Mouse (Mus musculus): ENCODE results near the gene Micu1. TPM values are rescaled to one million over a fixed set of nuclear protein-coding genes. Genes with fewer than 3 reads are reported as not detected.

The Micu1 gene
- total RNA-seq, 2 experiments from 2014 or later, result 26.3 to 26.5 TPM

DNA sequence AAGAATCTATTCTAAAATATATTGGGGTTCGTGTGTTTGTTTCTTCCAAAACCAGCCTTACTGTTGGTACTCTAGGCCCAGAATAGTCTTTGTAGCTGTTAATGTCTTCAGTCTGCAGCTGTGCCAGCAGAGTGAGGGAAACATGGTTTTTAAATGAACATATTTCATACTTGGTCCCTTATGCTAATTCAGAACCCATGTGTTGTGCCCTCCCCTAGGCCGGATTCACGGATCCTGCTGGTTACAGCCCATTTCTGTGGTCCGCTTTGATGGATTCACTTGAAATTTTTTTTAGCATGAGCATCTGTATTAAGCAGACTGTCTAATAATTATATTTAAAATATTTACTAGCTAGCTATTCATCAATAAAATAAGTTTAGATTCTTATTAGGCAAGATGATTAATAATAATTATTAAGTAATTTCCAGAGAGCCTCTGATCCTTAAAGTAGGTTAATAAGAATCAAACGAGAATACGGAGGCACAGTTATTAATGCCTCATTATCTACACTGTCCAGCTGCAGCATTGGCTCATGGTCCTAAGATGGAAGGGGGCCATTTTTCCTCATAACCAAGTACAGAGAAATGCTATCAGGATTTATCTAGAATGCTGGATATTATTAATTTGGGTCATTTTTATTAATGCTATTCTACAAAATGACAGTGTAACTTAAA lies 69.2 kb downstream of the Micu1 start:
- ATAC-seq (replicated peaks; ENCODE audit: low FRiP score, low TSS enrichment, poor library complexity, severe bottlenecking), result no peak

DNA sequence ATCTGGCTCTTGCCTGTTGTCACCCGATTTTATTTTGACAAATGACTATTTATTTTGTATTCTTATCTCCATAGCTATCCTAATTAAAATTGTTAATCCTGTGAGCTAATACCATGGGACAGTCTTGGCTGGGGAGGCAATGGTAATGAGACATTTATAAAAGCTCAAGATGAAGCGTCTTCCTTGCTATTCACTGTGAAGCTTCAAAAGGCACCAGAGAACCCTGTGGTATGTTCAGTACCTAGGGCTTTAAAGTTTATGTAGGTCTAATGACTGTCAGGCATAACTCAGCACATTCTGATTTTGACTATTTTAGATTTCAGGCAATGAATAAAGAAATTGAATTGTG lies 69.7 kb downstream of the Micu1 start:
- no peak for ATAC-seq (replicated peaks; ENCODE audit: low FRiP score, low TSS enrichment, poor library complexity, severe bottlenecking)

DNA sequence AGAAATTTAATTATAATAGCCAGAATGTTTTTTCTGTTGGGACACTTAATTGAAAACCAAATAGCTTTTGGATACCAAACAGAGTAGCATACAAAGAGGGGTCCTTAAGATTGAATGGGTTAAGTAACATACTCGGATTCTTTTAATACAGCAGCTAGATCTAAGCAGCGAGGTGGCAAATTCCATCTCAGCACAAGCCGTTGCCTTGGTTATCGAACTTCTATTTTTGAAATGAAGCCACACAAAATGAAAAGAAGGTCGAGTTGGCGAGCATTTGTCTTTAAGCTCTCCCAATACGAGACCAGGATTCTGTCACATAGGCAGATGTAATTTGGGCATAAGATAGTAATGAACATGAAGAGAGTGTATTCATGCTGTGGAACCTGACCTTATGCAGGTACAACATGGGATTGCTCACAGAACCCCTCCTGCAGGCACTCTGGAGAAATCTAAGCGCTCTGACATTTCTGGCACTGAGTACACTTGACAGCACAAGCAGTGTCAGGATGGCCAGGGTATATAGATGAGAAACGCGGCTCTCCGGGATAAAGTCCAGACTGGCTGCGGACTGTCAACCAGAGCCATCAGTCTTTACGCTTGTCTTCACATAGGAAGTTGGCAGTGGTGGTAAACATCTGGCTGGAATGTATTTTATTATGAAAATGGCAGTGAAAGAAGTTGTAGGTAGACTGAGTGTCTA lies 71.3 kb downstream of the Micu1 start:
- ATAC-seq (replicated peaks; ENCODE audit: low FRiP score, low TSS enrichment, poor library complexity, severe bottlenecking), result no peak

DNA sequence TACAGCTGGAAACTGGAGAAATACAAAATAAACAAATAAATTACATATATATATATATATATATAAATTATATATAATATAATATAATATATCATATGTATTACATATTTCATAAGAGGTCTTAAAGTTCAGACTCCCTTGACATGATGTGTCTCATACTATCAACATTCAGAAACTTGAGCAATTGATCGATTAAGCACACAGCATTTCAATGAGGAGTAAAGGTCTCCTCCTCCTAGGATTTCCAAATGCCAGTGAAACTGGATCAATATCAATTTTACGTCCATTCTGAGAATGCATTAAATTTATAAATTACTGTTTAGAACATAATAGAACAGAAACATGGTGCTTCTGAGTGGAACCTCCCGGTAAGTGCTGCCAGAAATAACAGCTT lies 71.9 kb downstream of the Micu1 start:
- ATAC-seq (replicated peaks; ENCODE audit: low FRiP score, low TSS enrichment, poor library complexity, severe bottlenecking), result no peak

DNA sequence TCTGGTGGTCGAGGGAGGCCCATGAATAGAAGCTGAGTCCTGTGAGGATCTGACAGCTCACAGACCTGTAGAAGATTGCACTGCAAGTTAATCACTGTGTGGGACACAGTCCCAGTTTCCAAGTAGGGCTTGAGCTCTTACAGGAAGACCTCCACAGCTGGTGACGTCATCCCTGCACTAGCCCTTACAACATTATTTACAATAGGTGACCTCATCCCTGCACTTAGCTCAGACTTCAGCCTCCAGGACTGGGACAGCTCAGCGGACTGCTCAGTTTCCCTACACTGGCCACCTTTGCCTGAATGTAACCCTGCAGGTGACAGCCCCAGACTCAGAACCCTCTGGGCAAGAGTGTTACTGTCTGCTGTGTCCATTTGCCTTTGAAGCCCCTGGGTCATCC lies 75.0 kb downstream of the Micu1 start:
- no peak for ATAC-seq (replicated peaks; ENCODE audit: low FRiP score, low TSS enrichment, poor library complexity, severe bottlenecking)

DNA sequence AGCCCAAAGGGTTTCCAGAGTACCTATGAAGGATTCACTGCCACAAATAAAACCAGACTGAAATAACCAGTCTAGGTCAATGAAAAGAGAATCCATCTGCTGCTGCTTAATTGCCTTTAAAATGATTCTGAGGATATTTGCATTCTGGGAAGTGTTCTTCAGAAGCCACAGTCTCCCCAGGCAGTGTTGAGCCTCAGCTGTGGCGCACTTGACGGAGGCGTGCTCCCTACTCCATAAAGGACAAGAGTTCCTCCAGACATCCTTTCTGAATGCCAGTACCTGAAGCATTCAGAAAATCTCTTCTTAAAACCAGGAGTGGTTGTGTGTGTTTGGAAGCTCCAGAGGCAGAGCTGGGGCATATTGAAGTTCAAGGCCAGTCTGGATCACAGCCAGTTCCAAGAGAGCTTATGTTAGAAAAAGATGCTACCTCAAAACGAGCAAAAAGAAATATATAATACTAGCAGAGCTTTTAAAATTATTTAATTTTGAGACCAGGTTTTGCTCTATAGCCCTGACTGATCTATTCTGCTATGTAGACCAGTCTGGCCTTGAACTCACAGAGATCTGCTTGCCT lies 75.9 kb downstream of the Micu1 start:
- ATAC-seq (replicated peaks; ENCODE audit: low FRiP score, low TSS enrichment, poor library complexity, severe bottlenecking), result no peak

DNA sequence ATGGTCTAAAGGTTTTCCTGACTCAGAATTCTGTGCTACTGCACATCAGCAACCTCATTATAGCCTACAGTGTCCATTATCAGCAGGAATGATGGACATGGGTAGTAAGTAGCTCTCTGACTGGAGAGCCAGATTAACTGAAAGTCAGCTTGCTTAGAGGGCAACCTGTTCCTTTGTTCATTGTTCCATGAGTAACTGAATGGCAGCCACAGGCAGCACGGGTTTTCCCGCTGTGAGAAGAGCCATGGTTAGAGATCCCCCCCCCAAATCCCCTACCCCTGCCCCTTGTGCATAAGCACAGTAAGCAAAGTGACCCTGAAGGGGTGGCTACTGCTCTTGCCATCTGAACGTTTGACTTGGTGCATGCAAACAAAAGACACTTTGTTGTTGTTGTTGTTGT lies 78.4 kb downstream of the Micu1 start:
- no peak for ATAC-seq (replicated peaks; ENCODE audit: low FRiP score, low TSS enrichment, poor library complexity, severe bottlenecking)

DNA sequence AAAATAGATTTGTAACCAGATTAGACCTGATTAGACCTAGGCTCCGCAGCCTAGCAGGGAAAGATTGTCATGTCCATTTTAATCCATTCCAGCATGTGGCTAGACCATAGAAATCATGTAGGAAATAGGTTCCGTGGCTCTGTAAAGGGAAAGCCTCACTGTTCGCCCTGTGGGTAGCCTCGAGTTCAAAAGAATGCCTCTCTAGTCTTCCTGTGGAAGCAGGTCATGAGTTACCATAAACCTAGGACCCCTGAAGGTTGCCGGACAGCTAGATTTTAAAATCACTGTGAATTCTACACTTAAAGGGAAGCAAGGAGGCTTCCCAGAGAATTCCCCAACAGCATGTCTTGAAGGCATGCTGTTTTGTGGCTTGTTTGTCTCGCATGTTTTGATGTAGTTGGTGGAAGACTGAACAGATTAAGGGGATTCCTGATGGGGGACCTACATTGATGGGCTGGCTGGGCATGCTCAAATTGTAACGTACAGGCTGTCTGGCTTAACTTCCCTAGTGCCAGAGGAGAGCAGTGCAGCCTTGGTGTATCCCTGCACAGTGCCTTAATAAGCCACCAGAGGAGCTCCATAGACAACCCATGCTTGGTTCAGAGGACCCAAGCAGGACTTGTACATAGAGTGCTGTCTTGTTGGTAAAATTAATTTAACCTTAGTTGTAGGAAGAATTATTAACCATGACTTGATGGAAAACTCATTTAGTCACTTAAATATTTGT lies 79.1 kb downstream of the Micu1 start:
- no peak; the same call in 1 of the 2 replicates for ATAC-seq (replicated peaks; ENCODE audit: low FRiP score, low TSS enrichment, poor library complexity, severe bottlenecking)

DNA sequence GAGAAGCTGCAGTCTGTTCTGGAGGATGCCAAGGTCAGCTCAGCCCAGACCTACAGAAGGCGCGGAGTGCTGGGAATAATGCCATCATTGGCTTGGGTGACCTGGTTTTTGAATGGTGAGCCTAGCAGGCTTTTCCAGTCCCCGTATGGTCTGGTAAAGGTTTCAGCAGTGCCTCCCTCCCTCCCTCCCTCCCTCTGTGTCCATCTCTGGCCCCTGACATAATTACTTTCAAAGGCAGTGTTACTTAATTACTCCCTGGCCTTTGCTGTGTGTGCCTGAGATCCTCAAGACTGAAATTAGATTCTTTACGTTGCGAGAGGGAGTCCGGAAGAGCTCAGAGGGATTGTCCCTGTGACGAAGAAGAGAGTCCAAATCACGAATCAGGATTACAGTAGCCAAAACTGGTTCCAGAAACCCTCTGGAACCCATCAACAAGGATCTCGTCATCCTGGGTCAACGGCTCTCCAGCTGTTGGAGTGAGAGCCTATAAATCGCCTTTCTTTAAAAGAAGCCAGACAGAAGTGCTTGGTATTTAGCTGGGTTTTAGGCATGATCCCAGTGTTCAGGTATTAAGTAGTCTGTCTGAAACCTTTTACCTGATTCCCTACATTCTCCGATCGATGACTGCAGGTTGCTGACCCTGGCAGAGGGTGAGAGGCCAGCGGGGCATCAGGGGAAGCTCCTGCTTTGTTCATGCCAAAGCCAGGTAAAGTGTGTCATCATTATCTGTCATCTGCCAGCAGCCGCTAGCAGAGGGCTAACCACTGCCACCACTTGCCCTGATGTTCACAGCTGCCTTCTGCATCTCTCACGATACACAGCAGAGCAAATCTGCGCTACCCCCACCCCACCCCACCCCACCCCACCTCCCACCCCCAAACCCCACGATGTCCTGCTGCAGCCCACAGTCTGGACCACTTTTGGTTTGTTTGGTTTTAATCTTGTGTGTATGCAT lies 82.7 kb downstream of the Micu1 start:
- ATAC-seq (replicated peaks; ENCODE audit: low FRiP score, low TSS enrichment, poor library complexity, severe bottlenecking), result no peak

DNA sequence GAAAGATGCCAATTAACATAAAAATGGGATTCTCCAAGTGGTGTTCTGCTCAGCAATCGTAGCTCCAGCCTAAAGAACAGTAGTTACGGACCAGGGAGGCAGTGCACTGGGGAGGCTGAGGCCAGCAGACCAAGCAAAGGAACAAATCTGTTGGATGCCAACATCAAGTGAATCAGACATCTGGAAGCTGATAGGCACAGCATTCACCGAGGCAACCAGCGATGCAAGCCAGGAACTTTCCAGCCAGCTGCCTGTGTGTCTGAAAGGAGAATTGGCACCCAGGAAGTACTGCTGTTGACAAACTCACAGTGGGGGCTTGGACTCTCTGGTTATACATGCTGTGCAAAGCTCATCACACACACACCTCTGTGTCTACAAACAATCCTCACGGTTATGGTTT lies 84.0 kb downstream of the Micu1 start:
- no peak for ATAC-seq (replicated peaks; ENCODE audit: low FRiP score, low TSS enrichment, poor library complexity, severe bottlenecking)

DNA sequence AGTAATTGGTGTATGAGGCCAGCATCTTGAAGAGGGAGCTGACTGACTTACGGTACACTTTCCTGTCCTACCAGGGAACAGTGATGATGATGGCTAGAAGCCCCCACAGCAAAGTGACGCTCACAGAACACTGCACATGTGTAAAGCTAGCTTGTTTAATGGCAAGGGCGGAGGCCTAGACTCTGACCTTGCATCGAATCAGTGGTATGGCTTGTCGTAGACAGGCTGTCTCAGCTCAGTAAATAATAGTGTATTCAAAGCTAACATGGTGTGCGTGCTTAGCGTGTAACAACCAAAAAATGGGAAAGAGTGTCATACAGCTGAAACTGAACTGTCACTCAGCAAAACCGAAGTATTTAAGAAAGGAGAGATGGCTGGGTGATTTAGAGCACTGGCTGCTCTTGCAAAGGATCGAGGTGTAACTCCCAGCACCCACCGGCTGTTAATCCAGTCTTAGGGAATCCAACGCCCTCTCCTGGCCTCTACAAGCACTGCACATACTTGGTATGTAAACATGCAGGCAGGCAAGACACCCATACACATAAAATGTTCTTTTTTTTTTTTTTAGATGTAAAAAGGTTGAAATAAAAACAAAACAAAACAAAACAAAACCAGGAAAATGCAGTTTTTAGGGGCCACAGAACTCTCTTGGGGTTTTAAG lies 85.0 kb downstream of the Micu1 start:
- ATAC-seq (replicated peaks; ENCODE audit: low FRiP score, low TSS enrichment, poor library complexity, severe bottlenecking), result no peak

DNA sequence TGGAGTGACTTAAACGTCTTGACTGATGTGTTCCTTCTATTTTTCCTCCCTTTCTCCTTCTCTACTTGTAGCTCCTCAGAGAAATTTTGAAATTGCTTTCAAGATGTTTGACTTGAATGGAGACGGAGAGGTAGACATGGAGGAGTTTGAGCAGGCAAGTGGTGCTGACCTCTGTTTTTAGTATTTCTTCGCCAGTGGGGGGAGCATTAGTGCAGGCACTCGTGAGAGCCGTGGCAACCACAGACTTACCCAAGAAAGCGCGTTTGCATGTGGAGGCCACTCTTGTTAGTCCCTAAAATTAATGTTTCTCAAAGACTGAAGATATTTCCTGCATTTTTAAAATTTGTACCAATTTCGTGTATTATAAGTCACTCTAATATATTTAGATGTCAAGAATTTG lies 85.6 kb downstream of the Micu1 start:
- ATAC-seq (replicated peaks; ENCODE audit: low FRiP score, low TSS enrichment, poor library complexity, severe bottlenecking), result no peak

DNA sequence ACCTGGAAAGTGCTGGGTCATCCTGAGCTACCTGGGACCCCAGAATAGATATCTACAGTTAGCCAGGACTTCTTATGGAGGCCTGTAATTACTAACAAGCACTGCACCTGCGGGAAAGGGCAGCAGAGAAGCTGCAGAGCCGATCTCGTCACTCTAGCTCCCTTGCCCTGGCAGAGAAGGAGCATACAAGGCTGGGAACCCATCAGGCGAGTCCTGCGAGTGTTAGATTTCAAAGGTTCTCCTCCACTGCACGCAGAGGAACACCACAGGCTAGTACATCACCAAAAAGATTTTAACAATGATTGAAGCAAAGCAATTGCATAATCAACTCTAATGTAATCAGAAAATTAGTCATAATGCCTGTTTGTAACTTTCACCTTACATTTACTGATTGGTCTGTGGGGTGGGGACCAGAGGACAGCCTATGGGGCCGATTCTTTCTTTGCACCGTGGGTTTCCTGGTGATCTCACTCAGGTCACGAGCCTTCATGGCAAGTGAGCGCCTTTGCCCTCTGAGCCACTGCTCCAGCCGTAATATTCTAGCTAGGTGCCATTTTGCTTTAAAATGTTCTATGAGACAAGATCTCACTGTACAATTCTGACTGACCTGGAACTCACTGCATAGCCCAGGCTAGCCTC lies 88.1 kb downstream of the Micu1 start:
- no peak for ATAC-seq (replicated peaks; ENCODE audit: low FRiP score, low TSS enrichment, poor library complexity, severe bottlenecking)

DNA sequence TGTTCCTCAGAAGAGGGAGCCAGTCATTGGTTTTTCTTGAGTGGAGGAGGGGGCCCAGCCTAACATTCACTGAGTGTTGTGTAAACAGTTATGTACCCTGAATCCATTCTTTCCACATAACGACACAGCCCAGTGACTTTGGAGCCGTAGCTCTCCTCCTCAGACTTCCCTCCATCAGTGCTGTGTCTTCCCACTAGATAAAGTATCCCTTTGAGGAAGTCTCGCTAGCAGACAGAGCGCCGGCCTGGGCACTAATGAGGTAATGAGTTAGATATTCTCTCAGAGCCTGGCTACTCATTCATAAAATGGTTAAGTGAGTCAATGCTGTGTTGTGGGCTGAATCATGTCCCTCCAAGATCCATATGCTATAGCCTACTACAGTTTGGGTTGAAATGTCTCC lies 89.6 kb downstream of the Micu1 start:
- no peak for ATAC-seq (replicated peaks; ENCODE audit: low FRiP score, low TSS enrichment, poor library complexity, severe bottlenecking)

DNA sequence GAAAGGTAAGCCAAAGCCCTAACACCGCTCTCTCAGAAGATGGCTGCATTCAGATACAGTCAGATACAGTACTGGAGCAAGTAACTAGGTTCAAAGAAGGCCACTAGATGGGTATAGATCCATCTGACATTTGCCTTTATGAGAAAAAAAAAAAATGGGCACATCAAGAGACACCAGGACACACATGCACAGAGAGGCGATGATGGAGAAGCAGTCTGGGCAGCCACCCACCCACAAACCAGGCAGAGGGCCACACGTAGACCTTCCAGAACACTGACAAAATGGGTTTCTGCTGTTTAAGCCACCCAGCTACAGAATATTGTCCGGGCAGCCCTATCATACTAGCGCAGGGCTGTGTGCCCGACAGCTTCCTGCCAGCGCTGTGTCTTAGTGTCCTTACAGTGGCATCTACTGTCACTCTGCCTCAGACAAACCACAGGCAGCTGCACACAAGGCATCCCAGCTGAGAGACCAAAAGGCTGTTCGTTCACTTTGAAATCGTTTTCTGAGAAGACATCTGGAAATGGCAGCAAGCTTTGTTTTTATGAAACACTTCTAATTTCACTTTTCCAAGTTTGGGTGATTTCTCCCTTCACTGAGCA lies 90.4 kb downstream of the Micu1 start:
- peak; percentile 41; the same call in 1 of the 2 replicates for ATAC-seq (replicated peaks; ENCODE audit: low FRiP score, low TSS enrichment, poor library complexity, severe bottlenecking)

DNA sequence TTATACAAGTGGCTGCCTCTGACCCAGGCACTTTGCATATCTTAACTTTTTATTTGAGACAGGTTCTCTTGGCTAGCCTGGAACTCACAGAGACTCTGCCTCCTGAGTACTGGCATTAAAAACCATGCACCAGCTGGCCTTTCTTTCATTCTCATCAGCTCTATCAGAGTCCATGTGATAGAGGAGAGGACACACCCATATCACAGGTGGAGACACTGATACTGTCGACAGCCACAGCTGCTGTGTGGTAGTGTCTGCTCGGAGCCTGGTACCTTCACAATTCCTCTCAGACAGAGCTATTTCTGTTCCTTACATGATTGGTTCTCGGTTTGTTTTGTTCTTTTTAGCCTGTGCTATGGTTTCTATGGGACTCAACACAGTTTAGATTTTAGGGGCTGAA lies 91.2 kb downstream of the Micu1 start:
- ATAC-seq (replicated peaks; ENCODE audit: low FRiP score, low TSS enrichment, poor library complexity, severe bottlenecking), result peak; percentile 88

DNA sequence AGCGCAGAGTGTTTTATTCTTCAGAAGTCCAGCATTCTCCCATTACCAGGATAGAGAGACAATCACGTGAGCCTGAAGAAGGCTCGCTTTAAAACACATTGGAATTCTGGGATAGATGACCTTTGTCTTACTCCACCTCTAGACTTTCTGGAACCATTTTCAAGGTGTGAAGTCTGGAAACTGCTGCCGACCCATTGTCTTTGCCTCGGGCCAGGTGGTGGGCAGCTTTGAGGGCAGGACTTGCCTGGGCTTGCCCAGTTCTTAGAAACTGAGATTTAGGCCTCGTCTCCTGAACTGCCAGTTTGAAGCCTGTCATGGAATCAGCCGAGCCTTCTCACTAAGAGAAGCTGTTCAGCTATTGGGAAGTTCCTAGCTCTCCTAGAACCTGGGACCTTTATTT lies 92.8 kb downstream of the Micu1 start:
- no peak for ATAC-seq (replicated peaks; ENCODE audit: low FRiP score, low TSS enrichment, poor library complexity, severe bottlenecking)

DNA sequence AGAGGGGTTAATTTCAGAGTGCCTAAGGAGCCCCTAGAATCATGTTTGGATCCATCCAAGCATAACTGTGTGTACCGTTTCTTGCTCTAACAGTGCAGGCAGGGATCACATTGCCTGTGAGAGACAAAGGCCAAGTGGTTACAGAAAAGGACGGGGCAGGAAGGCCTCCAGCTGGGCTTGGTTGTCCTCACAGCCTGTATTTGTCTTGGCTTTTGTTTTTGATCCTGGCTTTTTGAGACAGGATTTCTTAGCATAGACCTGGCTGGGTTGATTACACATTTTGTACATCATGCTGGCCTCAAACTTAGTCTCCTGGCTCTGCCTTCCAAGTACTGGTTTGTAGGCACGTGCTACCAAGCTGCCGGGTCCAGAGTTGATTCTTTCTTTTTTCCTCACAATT lies 93.6 kb downstream of the Micu1 start:
- ATAC-seq (replicated peaks; ENCODE audit: low FRiP score, low TSS enrichment, poor library complexity, severe bottlenecking), result no peak
